Mouse (Mus musculus) embryonic facial prominence, embryonic 13.5 days (tissue): ENCODE measurements at regions not wholly inside any gene's neighbourhood (a gene's known extent, or its start where the extent isn't known, plus 50 kb on each side); places are given as distances from the start of the nearest gene placed in this dataset.

ENCODE experiments used
- ATAC-seq: fragments of 200-750 bp; cut with Nextera tagmentation; 2 replicates; pipeline ENCODE4 v1.8.0; 2017; ENCODE audit warnings: low read depth; ENCODE audit not compliant: insufficient number of reproducible peaks, insufficient read depth, low FRiP score, low TSS enrichment
- H3K27ac ChIP-seq: fragments of 300-500 bp; sonication (generic); 2 replicates; pipeline ENCODE4 v1.5.1; 2015; ENCODE audit warnings: moderate library complexity, mild to moderate bottlenecking, inconsistent platforms
- H3K27me3 ChIP-seq: fragments of 300-500 bp; sonication (generic); 2 replicates; pipeline ENCODE4 v1.6.1; 2015; ENCODE audit warnings: mild to moderate bottlenecking, inconsistent platforms
- H3K36me3 ChIP-seq: fragments of 300-500 bp; sonication (generic); 2 replicates; pipeline ENCODE4 v1.6.1; 2015; ENCODE audit warnings: mild to moderate bottlenecking, inconsistent platforms
- H3K4me1 ChIP-seq: fragments of 300-500 bp; sonication (generic); 2 replicates; pipeline ENCODE4 v1.6.1; 2015; ENCODE audit warnings: inconsistent platforms
- H3K4me2 ChIP-seq: fragments of 300-500 bp; sonication (generic); 2 replicates; pipeline ENCODE4 v1.6.1; 2015; ENCODE audit warnings: moderate library complexity, mild to moderate bottlenecking, inconsistent platforms
- H3K4me3 ChIP-seq: fragments of 300-500 bp; sonication (generic); 2 replicates; pipeline ENCODE4 v1.5.1; 2015; ENCODE audit warnings: mild to moderate bottlenecking, inconsistent platforms
- H3K9ac ChIP-seq: fragments of 300-500 bp; sonication (generic); 2 replicates; pipeline ENCODE4 v1.6.1; 2015; ENCODE audit warnings: mild to moderate bottlenecking, inconsistent platforms
- H3K9me3 ChIP-seq: fragments of 300-500 bp; sonication (generic); 2 replicates; pipeline ENCODE4 v1.6.1; 2016; ENCODE audit warnings: inconsistent platforms
- WGBS: fragments of 180-500 bp; shearing (Covaris S2); methylation state at CpG from one replicate; pipeline ENCODE4 v1.1.7; 2015; ENCODE audit warnings: mixed read lengths; 5-methylcytosine and 5-hydroxymethylcytosine counted together

- Histone ChIP-seq H3K4me1 (no peaks in the 10 kb centered on the region), H3K36me3 (no peaks in the 10 kb centered on the region), H3K4me3 (no peak overlapping the region), H3K4me2 (no peak overlapping the region), H3K27ac (no peak overlapping the region), H3K9me3 (no peaks in the 10 kb centered on the region), H3K27me3 (no peaks in the 10 kb centered on the region), H3K9ac (no peak overlapping the region)
- ATAC-seq = no peak
- WGBS = 77% methylated on average over 2 of the region's 2 CpGs
Observed at GRCm38 (mm10) chr5:116963106-116963505, 152.8 kb downstream of the Suds3 start.

GRCm38 (mm10) chr5:116960041-116960440 is 155.9 kb downstream of the Suds3 start:
- Histone ChIP-seq H3K9ac (no peak overlapping the region), H3K27ac (no peak overlapping the region), H3K9me3 (no peaks in the 10 kb centered on the region), H3K27me3 (no peaks in the 10 kb centered on the region), H3K36me3 (no peaks in the 10 kb centered on the region), H3K4me3 (no peak overlapping the region), H3K4me2 (no peak overlapping the region), H3K4me1 (no peaks in the 10 kb centered on the region)
- no peak for ATAC-seq
- 71% methylated on average over 8 of the region's 8 CpGs for WGBS

GRCm38 (mm10) chr5:116958141-116958540 is 157.8 kb downstream of the Suds3 start:
- Histone ChIP-seq H3K4me1 (no peaks in the 10 kb centered on the region), H3K27me3 (no peaks in the 10 kb centered on the region), H3K4me2 (no peak overlapping the region), H3K9me3 (no peaks in the 10 kb centered on the region), H3K9ac (no peak overlapping the region), H3K36me3 (no peaks in the 10 kb centered on the region), H3K27ac (no peak overlapping the region), H3K4me3 (no peak overlapping the region)
- WGBS = 86% methylated on average over 5 of the region's 5 CpGs
- ATAC-seq = no peak

- no peak for ATAC-seq
- WGBS = 83% methylated on average over 13 of the region's 13 CpGs
Observed at GRCm38 (mm10) chr5:116956572-116956971, 159.3 kb downstream of the Suds3 start.

DNA sequence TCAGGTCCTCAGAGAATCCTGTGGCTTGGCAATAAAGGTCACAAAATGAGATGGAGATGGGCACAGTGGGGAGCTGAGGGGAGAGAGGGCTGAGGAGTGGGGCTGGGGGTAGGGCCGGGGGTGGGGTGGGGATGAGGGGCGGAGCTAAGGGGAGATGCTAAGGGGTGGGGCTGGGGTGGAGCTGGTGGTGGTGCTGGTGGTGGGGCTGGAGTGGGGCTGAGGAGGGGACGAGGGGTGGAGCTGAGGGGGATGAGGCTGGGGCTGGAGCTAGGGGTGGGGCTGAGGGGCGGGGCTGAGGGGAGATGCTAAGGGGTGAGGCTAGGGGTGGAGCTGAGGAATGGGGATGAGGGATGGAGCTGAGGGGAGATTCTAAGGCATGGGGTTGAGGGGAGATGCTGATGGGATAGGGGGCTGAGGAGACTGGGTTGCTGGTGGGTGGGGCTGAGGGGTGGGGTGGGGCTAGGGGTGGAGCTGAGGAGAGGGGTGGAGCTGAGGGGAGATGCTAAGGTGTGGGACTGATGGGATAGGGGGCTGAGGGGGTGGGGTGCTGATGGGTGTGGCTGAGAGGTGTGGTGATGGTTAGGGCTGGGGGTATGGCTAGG is 165.5 kb downstream of the Suds3 start:
- no peak overlapping the region for H3K4me3 ChIP-seq
- no peak overlapping the region for H3K27ac ChIP-seq
- WGBS = 13% methylated on average over 4 of the region's 4 CpGs
- no peaks in the 10 kb centered on the region for H3K27me3 ChIP-seq
- ATAC-seq = no peak
- H3K4me2 ChIP-seq = no peak overlapping the region
- H3K4me1 ChIP-seq = no peaks in the 10 kb centered on the region
- no peak overlapping the region for H3K9ac ChIP-seq
- H3K36me3 ChIP-seq = no peaks in the 10 kb centered on the region
- H3K9me3 ChIP-seq = no peaks in the 10 kb centered on the region

More at GRCm38 (mm10) chr5:116956572-116956971, 159.3 kb downstream of the Suds3 start:
- no peak overlapping the region for H3K27ac ChIP-seq
- H3K9ac ChIP-seq = no peak overlapping the region
- H3K4me1 ChIP-seq = no peaks in the 10 kb centered on the region
- H3K27me3 ChIP-seq = no peaks in the 10 kb centered on the region
- H3K36me3 ChIP-seq = no peaks in the 10 kb centered on the region
- H3K4me3 ChIP-seq = no peak overlapping the region
- H3K4me2 ChIP-seq = no peak overlapping the region
- no peaks in the 10 kb centered on the region for H3K9me3 ChIP-seq

DNA sequence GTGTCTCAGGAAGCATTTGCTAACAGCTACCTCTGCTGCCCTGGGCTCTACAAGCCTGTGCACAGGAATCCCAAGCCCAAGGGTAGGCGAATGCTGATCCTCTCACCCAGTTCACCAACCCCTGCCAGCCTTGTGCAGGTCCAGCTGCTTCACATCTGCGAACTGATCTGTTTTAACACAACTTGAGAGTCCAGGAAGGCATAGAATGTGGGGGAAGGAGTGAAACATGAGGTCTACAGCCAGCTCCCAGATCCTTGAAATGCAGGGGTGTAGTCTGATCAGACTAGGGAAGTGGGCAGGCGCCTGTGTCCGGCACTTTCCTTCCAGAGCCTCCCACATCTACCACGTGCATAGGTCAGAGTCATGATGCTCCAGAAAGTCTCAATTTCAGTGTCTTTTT is 181.3 kb downstream of the Suds3 start:
- no peak overlapping the region for H3K9ac ChIP-seq
- H3K4me3 ChIP-seq = no peak overlapping the region
- H3K27me3 ChIP-seq = no peaks in the 10 kb centered on the region
- H3K9me3 ChIP-seq = no peaks in the 10 kb centered on the region
- H3K4me2 ChIP-seq = no peak overlapping the region
- WGBS = 62% methylated on average over 5 of the region's 5 CpGs
- H3K27ac ChIP-seq = no peak overlapping the region
- no peak for ATAC-seq
- no peaks in the 10 kb centered on the region for H3K36me3 ChIP-seq
- H3K4me1 ChIP-seq = no peaks in the 10 kb centered on the region

DNA sequence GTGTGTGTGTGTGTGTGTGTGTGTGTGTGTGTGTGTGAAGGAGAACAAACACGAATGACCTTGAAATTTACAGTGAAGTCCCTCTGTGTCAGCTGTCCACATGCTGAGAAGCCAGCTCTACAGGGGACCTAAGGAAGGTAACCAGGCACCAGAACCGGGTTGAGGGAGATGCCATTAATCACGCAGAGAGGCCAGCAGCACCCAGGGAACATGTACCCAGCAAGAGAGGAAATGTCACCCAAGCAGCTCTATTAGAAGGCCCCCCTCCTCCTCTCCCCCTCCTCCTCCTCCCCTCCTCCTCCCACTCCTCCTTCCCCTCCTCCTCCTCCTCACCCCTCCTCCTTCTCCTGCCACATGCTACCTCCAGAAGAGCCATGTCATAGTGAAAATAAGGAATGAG is 181.8 kb downstream of the Suds3 start:
- Histone ChIP-seq H3K9ac (no peak overlapping the region), H3K9me3 (no peaks in the 10 kb centered on the region), H3K27me3 (no peaks in the 10 kb centered on the region), H3K4me1 (no peaks in the 10 kb centered on the region), H3K4me2 (no peak overlapping the region), H3K36me3 (no peaks in the 10 kb centered on the region), H3K27ac (no peak overlapping the region), H3K4me3 (no peak overlapping the region)
- WGBS = 54% methylated on average over 3 of the region's 3 CpGs
- no peak for ATAC-seq

GRCm38 (mm10) chr5:116933105-116933504 is 182.8 kb downstream of the Suds3 start:
- WGBS = 89% methylated on average over 5 of the region's 5 CpGs
- no peaks in the 10 kb centered on the region for H3K9me3 ChIP-seq
- ATAC-seq = no peak
- no peak overlapping the region for H3K27ac ChIP-seq
- no peak overlapping the region for H3K9ac ChIP-seq
- no peak overlapping the region for H3K4me2 ChIP-seq
- no peaks in the 10 kb centered on the region for H3K36me3 ChIP-seq
- no peaks in the 10 kb centered on the region for H3K4me1 ChIP-seq
- H3K27me3 ChIP-seq = no peaks in the 10 kb centered on the region
- H3K4me3 ChIP-seq = no peak overlapping the region

DNA sequence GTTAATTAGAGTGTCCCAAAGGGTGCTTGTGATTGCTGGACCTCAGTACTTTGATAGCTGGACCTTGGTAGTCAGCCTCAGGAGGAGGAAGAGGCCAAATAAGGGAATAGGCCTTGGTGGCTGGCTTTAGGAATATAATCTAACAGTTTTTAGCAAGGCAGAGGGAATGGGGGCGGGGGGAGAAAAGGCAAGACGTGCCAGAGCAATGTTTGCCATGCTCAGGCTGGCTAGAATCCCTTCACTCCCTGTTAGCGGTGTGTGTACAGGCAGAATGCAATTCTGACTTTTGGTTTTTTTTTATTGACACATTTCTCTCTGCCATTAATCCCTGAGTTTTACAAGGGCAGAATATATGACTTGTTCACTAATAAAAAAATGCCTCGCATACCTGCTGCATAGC is 192.2 kb downstream of the Suds3 start:
- 56% methylated on average over 4 of the region's 4 CpGs for WGBS
- H3K4me2 ChIP-seq = no peak overlapping the region
- no peaks in the 10 kb centered on the region for H3K36me3 ChIP-seq
- H3K9ac ChIP-seq = no peak overlapping the region
- H3K4me1 ChIP-seq = no peaks in the 10 kb centered on the region
- H3K9me3 ChIP-seq = no peaks in the 10 kb centered on the region
- H3K27ac ChIP-seq = no peak overlapping the region
- no peaks in the 10 kb centered on the region for H3K27me3 ChIP-seq
- no peak overlapping the region for H3K4me3 ChIP-seq
- no peak for ATAC-seq

- 71% methylated on average over 17 of the region's 17 CpGs for WGBS
- Histone ChIP-seq H3K9ac (no peak overlapping the region), H3K9me3 (no peaks in the 10 kb centered on the region), H3K4me1 (no peaks in the 10 kb centered on the region), H3K27ac (no peak overlapping the region), H3K4me3 (no peak overlapping the region), H3K27me3 (no peaks in the 10 kb centered on the region), H3K36me3 (no peaks in the 10 kb centered on the region), H3K4me2 (no peak overlapping the region)
- ATAC-seq = no peak
Observed at GRCm38 (mm10) chr5:116922059-116922671, 193.7 kb downstream of the Suds3 start.

DNA sequence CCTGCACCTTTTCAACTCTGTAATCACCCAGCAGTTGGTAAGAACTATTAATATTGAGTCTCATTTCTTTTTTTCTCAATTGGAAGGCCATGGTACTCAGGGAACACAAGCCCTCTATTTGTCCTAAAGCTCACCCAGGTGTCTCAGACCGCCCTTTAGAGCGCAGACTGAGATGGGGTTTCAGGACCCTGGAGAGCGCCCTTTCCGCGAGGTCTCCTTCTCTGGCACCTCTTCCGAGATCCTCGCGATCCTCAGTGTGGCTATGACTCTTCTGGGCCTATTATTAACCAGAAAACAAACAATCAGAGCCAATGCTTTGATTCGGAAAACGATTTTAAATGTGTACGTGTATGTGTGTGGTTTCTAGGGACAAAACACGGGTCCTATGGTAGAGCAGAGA is 201.0 kb downstream of the Suds3 start:
- H3K4me3 ChIP-seq = no peak overlapping the region
- ATAC-seq = no peak
- no peak overlapping the region for H3K9ac ChIP-seq
- no peak overlapping the region for H3K27ac ChIP-seq
- 36% methylated on average over 12 of the region's 12 CpGs for WGBS
- no peaks in the 10 kb centered on the region for H3K27me3 ChIP-seq
- no peaks in the 10 kb centered on the region for H3K4me1 ChIP-seq
- no peaks in the 10 kb centered on the region for H3K9me3 ChIP-seq
- H3K4me2 ChIP-seq = no peak overlapping the region
- no peaks in the 10 kb centered on the region for H3K36me3 ChIP-seq

DNA sequence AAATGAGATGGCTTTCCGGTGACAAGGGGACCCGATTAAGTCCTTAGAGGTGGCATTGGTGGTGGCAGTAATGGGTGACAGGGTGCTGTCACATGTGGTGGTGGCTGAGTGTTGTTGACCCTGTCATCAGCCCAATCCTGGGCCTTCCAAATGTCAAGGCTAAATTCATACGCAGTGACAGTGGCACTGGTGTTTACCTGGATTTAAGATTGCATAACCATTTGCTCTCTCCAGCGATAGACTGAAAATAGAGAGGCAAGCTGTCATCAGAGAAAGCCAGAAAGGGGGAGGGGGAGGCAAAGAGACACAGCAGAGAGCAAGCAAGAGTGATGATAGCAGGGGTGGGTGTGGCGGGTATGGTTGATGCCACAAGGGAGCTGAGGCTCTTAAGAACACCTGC is 215.1 kb downstream of the Suds3 start:
- Histone ChIP-seq H3K4me1 (no peaks in the 10 kb centered on the region), H3K4me2 (no peak overlapping the region), H3K27ac (no peak overlapping the region), H3K36me3 (no peaks in the 10 kb centered on the region), H3K27me3 (no peaks in the 10 kb centered on the region), H3K9ac (no peak overlapping the region), H3K4me3 (no peak overlapping the region), H3K9me3 (peaks cover 3% of the 10 kb centered on the region; the same call in 1 of the 2 replicates)
- ATAC-seq = no peak
- WGBS = 87% methylated on average over 5 of the region's 5 CpGs
